Mouse (Mus musculus): ENCODE results near the gene Dab1.

DNA sequence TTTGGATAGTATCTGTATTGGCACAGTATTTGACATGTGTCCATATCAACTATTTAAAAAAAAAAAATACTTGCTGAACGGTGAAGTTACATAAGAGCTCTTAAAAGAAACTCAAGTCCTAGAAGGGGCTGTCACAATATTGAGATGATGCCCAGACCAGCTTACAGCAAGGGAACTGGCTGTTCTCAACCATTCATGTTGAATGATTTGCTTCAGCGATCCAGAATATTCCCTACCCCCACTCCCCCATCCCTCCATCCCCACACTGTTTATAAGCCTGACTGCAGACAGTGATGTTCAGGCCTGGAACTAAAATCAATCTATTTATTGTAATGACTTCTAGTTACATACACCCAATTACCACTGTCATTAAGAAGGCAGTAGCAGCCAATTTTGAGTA is 424.3 kb downstream of the Dab1 start:
- TF ChIP-seq POLR2A (IDR thresholded peaks at IDR 0.05; ENCODE audit: extremely low read depth, insufficient read depth, low read length), result no peak
- TF ChIP-seq CTCF (IDR thresholded peaks at IDR 0.05; ENCODE audit: low read depth, low read length), result no peak
